Mouse (Mus musculus) erythroblast, embryonic 14.5 days (primary cell): Measurements from ENCODE around the gene Amdhd2.

Experiments used
- GATA1 ChIP-seq: IDR thresholded peaks from 2 replicates; pipeline ENCODE4 v1.6.1; 2012; ENCODE audit warnings: low read length, inconsistent platforms, mixed read lengths
- TAL1 ChIP-seq: IDR thresholded peaks from 3 replicates; pipeline ENCODE4 v1.6.1; 2012; ENCODE audit warnings: low read length, inconsistent platforms, mixed read lengths

DNA sequence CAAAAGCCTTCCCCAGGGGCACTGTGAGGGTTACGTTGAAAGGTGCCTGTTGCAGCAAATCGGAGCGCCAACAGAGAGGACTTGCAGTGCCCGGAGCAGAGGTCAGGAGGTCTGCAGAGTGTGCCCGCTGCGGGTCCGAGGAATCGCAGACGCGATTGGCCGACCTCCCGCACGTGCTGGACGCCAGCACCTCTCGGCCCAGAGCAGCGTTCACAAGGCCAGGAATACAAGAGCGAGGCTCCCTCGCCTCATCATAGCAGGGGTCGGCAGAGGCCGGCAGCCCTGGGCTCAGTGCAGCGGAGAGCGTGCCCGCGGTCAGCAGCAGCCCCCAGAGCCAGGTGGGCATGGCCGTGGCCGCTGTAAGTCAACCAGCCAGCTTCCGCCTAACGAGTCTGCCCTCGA lies 45.1 kb upstream of the Amdhd2 start:
- TF ChIP-seq GATA1 (no peak), TAL1 (no peak)
